14 mouse cellular contexts compared by ENCODE assay signal in genomic region chr17:46025207-46025606, GRCm38 (mm10).
"Had no signal": no experiment of that assay in that cellular context is flagged by ENCODE, and none has a peak within 500 bp of the region (broad histone marks: within the 10 kb centered on the region; RNA-seq: fewer than 3 reads in every experiment).

No protein-coding gene starts in this region.

- H3K4me2 ChIP-seq: liver, embryonic 11.5 days; neural tube, embryonic 12.5 days had no signal

- H3K27ac ChIP-seq: layer of hippocampus, adult 2 months; limb, embryonic 13.5 days; lung, embryonic 15.5 days; midbrain, embryonic 10.5 days; neural tube, embryonic 12.5 days had no signal

- H3K9ac ChIP-seq: limb, embryonic 13.5 days; lung, embryonic 15.5 days; neural tube, embryonic 12.5 days had no signal

- H3K4me3 ChIP-seq: layer of hippocampus, adult 2 months; limb, embryonic 13.5 days; lung, embryonic 15.5 days; midbrain, embryonic 10.5 days; neural tube, embryonic 12.5 days had no signal

- DNase-seq: kidney, postnatal 10 days; kidney, postnatal 4 days; left cerebral cortex, postnatal 4 days; midbrain, embryonic 14.5 days; right cerebral cortex, postnatal 4 days; spleen, adult 18-20 months; thymus, adult 18-20 months; thymus, postnatal 25 days had no signal

- H3K9me3 ChIP-seq: limb, embryonic 13.5 days; lung, embryonic 15.5 days; midbrain, embryonic 10.5 days; neural tube, embryonic 12.5 days had no signal

- H3K27me3 ChIP-seq: limb, embryonic 13.5 days; lung, embryonic 15.5 days; neural tube, embryonic 12.5 days had no signal
